Mouse (Mus musculus): ENCODE measurements around the gene Dnaaf1. TPM values are rescaled to one million over a fixed set of nuclear protein-coding genes. Genes with fewer than 3 reads are reported as not detected.

Dnaaf1 gene
- polyA plus RNA-seq, 1 experiment from 2014 or later, result 0.11 TPM

DNA sequence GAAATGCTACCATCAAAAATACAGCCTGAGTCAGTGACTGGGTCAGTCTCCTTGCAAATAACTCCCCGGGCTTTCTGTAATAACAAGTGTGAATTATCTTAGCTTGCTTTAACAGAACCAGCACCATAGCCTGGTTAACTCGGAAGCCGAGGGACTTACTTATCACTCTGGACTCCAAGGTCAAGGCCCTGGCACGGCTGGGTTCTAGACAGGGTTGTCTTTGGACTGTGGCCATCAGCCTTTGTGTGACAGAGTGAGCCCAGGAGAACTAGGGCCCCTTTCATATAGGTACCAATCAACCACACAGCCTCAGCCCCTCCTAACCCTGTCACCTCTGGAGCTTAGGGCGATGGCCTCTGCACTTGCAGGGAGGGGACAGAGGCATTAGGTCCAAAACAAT lies 66.0 kb downstream of the Dnaaf1 start:
- no peaks in the 10 kb centered on the region for H3K36me3 ChIP-seq
- no peak overlapping the region for H3K4me3 ChIP-seq
- H3K9ac ChIP-seq, result no peak overlapping the region
- no peaks in the 10 kb centered on the region for H3K4me1 ChIP-seq
- H3K27ac ChIP-seq, result no peak overlapping the region
- H3K27me3 ChIP-seq (replicated peaks), result peaks cover 35% of the 10 kb centered on the region
- ATAC-seq, result no peak
- H3K9me3 ChIP-seq (replicated peaks), result 0 out of 2 replicates have a peak, but pooled peaks cover 2% of the 10 kb centered on the region
- WGBS (ENCODE audit: insufficient replicate concordance), result 56% methylated on average over 5 of the region's 5 CpGs
- no peak overlapping the region for H3K4me2 ChIP-seq

DNA sequence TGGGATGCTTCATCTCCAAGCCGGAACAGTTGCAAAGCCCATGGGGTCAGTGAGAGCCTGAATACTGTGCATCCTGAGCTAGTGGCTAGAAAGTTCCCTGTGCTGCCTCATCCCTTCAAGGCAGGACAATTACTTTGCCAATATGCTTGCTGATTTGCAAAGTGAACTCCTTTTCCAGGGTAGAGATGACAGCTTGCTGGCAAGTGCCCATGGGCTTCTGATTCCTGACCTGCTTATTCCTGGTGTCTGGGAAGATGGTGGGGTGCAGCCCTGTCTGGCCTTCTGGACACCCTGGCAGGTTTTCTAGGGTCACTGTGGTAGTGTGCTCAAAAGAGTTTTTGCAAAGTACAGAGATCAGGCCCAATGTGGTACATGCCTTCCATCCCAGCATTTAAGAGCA lies 67.9 kb downstream of the Dnaaf1 start:
- ATAC-seq, result no peak
- 72% methylated on average over 1 of the region's 1 CpGs for WGBS (ENCODE audit: insufficient replicate concordance)

DNA sequence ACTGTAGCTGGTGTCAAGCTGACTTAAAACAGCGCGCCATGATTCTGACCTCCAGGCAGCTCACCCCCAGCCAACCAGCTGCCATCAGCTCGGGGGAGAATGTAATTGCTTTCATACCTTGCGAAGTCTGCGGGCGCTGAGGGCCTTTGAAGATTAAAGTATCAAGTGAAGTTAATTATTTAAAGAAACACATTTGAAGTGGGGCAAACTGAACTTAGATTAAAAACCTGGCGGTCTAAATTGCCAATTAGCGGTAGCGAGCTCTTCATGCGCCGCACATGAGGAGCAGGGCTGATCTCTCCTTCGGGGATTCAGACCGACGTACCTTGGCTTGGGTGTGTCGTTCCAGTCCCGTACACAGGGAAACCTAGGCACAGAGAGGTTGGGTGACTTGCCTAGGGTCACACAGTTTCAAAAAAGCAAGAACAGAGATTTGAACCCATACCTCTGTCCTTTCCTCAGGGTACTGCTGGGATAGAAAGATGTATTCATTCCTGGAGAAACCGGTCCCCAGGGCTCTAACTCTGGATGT lies 69.5 kb downstream of the Dnaaf1 start:
- no peak overlapping the region for H3K4me3 ChIP-seq
- H3K9ac ChIP-seq, result no peak overlapping the region
- H3K4me1 ChIP-seq, result no peaks in the 10 kb centered on the region
- H3K4me2 ChIP-seq, result no peak overlapping the region
- H3K27me3 ChIP-seq (replicated peaks), result peaks cover 16% of the 10 kb centered on the region; the same call in 1 of the 2 replicates
- no peak for ATAC-seq
- H3K36me3 ChIP-seq, result no peaks in the 10 kb centered on the region
- WGBS (ENCODE audit: insufficient replicate concordance), result 79% methylated on average over 17 of the region's 17 CpGs
- H3K27ac ChIP-seq, result no peak overlapping the region
- 0 out of 2 replicates have a peak, but pooled peaks cover 7% of the 10 kb centered on the region for H3K9me3 ChIP-seq (replicated peaks)

More for the DNA sequence above, 67.9 kb downstream of the Dnaaf1 start:
- no peak overlapping the region for H3K4me3 ChIP-seq
- H3K36me3 ChIP-seq, result no peaks in the 10 kb centered on the region
- peaks cover 16% of the 10 kb centered on the region; the same call in 1 of the 2 replicates for H3K27me3 ChIP-seq (replicated peaks)
- H3K4me2 ChIP-seq, result no peak overlapping the region
- H3K9ac ChIP-seq, result no peak overlapping the region
- H3K9me3 ChIP-seq (replicated peaks), result 0 out of 2 replicates have a peak, but pooled peaks cover 7% of the 10 kb centered on the region
- H3K27ac ChIP-seq, result no peak overlapping the region
- no peaks in the 10 kb centered on the region for H3K4me1 ChIP-seq

DNA sequence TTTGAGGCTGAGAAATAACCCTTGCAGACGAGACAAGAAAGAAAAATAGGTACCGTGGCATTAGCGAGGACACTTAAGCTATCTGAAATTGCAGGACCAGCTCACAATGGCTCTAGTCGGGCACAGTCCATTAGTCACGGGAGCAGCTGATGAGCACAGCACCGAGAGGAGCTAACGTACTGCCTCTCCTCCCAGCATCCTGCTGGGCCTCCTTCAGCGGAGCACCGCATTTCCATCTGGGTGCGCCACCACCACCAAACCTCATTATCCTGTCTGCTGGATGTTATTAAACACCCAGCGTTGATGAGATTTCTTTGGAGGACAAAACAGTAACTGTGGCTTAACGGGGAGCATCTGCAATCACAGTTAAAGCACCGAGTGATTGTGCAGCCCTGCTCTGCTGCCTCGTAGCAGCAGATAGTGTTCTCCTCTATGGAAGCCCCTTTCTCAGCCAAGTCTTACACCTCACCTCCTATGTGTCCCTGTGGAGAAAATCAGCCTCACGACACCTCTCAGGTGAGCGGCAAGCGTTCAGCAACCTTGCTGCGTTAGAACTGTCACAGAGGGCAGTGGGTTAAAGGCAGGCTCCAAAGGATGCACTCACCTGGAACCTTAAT lies 70.1 kb downstream of the Dnaaf1 start:
- Histone ChIP-seq H3K9ac (no peak overlapping the region), H3K36me3 (no peaks in the 10 kb centered on the region), H3K4me3 (no peak overlapping the region), H3K4me2 (no peak overlapping the region), H3K27me3 (replicated peaks) (peaks cover 14% of the 10 kb centered on the region; the same call in 1 of the 2 replicates), H3K4me1 (no peaks in the 10 kb centered on the region), H3K27ac (no peak overlapping the region), H3K9me3 (replicated peaks) (0 out of 2 replicates have a peak, but pooled peaks cover 7% of the 10 kb centered on the region)
- WGBS (ENCODE audit: insufficient replicate concordance), result 64% methylated on average over 18 of the region's 18 CpGs
- no peak for ATAC-seq

DNA sequence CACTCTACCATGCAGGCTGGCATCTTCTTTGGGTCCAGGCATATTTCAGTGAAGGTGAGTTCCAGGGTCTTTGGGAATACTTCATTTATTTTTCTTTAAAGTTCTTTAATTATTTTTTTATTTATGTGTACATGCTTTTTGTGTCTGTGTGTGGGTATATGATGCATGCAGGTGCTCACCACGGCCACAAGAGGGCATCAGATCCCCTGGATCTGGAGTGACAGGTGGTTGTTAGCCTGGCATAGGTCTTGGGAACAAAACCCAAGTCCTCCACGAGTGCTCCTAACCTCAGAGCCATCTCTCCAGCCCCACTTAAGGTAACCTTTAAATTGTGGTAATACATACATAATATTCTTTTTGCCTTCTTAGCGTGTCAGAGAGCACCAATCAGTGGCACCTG lies 71.2 kb downstream of the Dnaaf1 start:
- 0 out of 2 replicates have a peak, but pooled peaks cover 7% of the 10 kb centered on the region for H3K9me3 ChIP-seq (replicated peaks)
- H3K27me3 ChIP-seq (replicated peaks), result peaks cover 12% of the 10 kb centered on the region; the same call in 1 of the 2 replicates
- no peaks in the 10 kb centered on the region for H3K4me1 ChIP-seq
- H3K9ac ChIP-seq, result no peak overlapping the region
- no peak for ATAC-seq
- H3K36me3 ChIP-seq, result no peaks in the 10 kb centered on the region
- no peak overlapping the region for H3K27ac ChIP-seq
- WGBS (ENCODE audit: insufficient replicate concordance), result 46% methylated on average over 3 of the region's 3 CpGs
- H3K4me2 ChIP-seq, result no peak overlapping the region
- no peak overlapping the region for H3K4me3 ChIP-seq

DNA sequence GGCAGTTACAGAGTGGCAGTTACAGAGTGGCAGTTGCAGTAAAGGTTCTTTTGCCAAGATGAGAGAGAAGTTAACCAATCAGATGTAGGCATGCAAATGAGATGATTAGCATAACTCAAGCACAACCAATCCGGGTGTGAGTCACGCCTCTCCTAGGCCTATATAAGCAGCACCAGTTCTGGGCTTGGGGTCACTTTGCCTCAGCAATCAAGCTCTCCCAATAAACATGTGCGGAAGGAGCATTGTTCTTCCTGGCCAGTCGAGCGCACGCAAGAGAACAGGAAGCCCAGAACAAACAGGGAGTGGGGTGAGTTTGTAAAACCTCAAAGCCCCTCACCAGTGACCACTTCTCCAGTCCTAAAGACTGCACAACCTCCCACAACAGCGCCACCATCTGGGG lies 71.8 kb downstream of the Dnaaf1 start:
- no peak for ATAC-seq
- no peak overlapping the region for H3K4me2 ChIP-seq
- WGBS (ENCODE audit: insufficient replicate concordance), result 67% methylated on average over 7 of the region's 7 CpGs
- no peak overlapping the region for H3K9ac ChIP-seq
- no peaks in the 10 kb centered on the region for H3K4me1 ChIP-seq
- H3K4me3 ChIP-seq, result no peak overlapping the region
- H3K27ac ChIP-seq, result no peak overlapping the region
- peaks cover 12% of the 10 kb centered on the region; the same call in 1 of the 2 replicates for H3K27me3 ChIP-seq (replicated peaks)
- no peaks in the 10 kb centered on the region for H3K36me3 ChIP-seq
- 0 out of 2 replicates have a peak, but pooled peaks cover 7% of the 10 kb centered on the region for H3K9me3 ChIP-seq (replicated peaks)

Other genes with a start within 250 kb of the Dnaaf1 start
- 96.0 and 96.2 TPM in 2 replicates for gene Hsbp1, start 230.7 kb upstream of the Dnaaf1 start, polyA plus RNA-seq (2016; fragmentation: Nextera tagmentation; extraction: Ambion mirVana)
- 11.7 TPM in 2 replicates for gene Mlycd, start 180.4 kb upstream of the Dnaaf1 start, polyA plus RNA-seq (2016; fragmentation: Nextera tagmentation; extraction: Ambion mirVana)
- 13.3 and 13.6 TPM in 2 replicates for gene Osgin1, start 141.1 kb upstream of the Dnaaf1 start, polyA plus RNA-seq (2016; fragmentation: Nextera tagmentation; extraction: Ambion mirVana)
- gene Necab2, start 128.5 kb upstream of the Dnaaf1 start, polyA plus RNA-seq (2016; fragmentation: Nextera tagmentation; extraction: Ambion mirVana), result 0.23 and 0.25 TPM in 2 replicates
- gene Slc38a8, start 73.5 kb upstream of the Dnaaf1 start, polyA plus RNA-seq (2016; fragmentation: Nextera tagmentation; extraction: Ambion mirVana), result not detected in 2 replicates
- 45.7 and 48.8 TPM in 2 replicates for gene Mbtps1, start 16.5 kb upstream of the Dnaaf1 start, polyA plus RNA-seq (2016; fragmentation: Nextera tagmentation; extraction: Ambion mirVana)
- 25.0 and 25.5 TPM in 2 replicates for gene Hsdl1, start 52 bp upstream of the Dnaaf1 start, polyA plus RNA-seq (2016; fragmentation: Nextera tagmentation; extraction: Ambion mirVana)
- gene Taf1c, start 30.0 kb downstream of the Dnaaf1 start, polyA plus RNA-seq (2016; fragmentation: Nextera tagmentation; extraction: Ambion mirVana), result 10.2 and 10.7 TPM in 2 replicates
- gene Adad2, start 37.5 kb downstream of the Dnaaf1 start, polyA plus RNA-seq (2016; fragmentation: Nextera tagmentation; extraction: Ambion mirVana), result 0.08 TPM in 1 of 2 replicates, not detected in the other
- gene Kcng4, start 60.4 kb downstream of the Dnaaf1 start, polyA plus RNA-seq (2016; fragmentation: Nextera tagmentation; extraction: Ambion mirVana), result not detected in 2 replicates
- gene Wfdc1, start 91.1 kb downstream of the Dnaaf1 start, polyA plus RNA-seq (2016; fragmentation: Nextera tagmentation; extraction: Ambion mirVana), result 0.41 and 0.66 TPM in 2 replicates
- 0.07 and 0.14 TPM in 2 replicates for gene Atp2c2, start 124.8 kb downstream of the Dnaaf1 start, polyA plus RNA-seq (2016; fragmentation: Nextera tagmentation; extraction: Ambion mirVana)
- gene Tldc1, start 203.2 kb downstream of the Dnaaf1 start, polyA plus RNA-seq (2016; fragmentation: Nextera tagmentation; extraction: Ambion mirVana), result 6.1 and 6.7 TPM in 2 replicates